Mouse (Mus musculus): Measurements from ENCODE around the gene Gls. TPM values are rescaled to one million over a fixed set of nuclear protein-coding genes. Genes with fewer than 3 reads are reported as not detected.

The Gls gene
- total RNA-seq, 2 experiments from 2014 or later = 402 to 406 TPM

DNA sequence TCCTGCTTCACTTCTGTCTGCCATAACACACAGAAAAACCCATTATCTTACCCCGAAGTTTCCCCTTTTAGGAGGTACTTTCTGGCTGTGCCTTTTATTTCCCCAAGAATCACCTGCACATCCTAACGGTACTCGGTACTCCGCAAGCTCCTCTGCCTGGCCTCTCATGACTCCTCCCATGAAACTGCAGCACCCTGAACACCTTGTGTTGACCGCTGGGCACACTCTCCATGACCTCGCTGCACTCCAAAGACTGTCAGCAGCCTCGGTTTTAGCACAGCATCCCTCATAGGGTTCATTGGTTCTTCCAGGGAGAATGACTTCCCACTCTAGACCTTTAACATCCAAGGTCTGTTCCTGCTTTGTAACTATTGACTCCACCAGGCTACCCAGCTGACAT lies 62.3 kb downstream of the Gls start:
- no peak for TF ChIP-seq CTCF (IDR thresholded peaks at IDR 0.05)
- Histone ChIP-seq H3K27ac (no peak overlapping the region; the same call in 1 of the 2 replicates), H3K4me3 (no peak overlapping the region)
- intact Hi-C loops (cut with DNase I) = no loop called here
- peak in 1 of 2 experiments; percentile 7 for DNase-seq (ENCODE audit: extremely low spot score in 1 of 2, low spot score in 2 of 2)

DNA sequence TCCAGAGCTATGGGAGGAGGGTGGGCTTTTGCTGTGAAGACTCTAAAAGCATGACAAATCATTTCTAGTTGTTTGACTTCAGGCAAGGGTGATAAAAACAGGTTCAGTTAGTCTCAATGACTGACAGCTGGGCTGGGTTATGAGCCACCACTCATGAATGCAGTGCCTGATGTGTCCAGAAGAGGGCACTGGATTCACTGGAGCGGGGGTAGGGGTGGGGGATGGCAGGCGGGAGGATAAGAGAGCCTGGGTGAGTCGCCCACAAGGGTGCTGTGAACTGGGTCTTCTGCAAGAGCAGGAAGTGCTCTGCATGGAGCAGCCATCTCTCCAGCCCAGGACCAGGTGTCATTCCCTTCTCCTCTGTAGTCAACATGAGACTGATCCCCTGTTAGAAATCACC lies 63.0 kb downstream of the Gls start:
- peak in 1 of 2 experiments; percentile 8 for DNase-seq (ENCODE audit: extremely low spot score in 1 of 2, low spot score in 2 of 2)
- peak; percentile 55 for TF ChIP-seq CTCF (IDR thresholded peaks at IDR 0.05)
- intact Hi-C loops (cut with DNase I) = no loop called here
- H3K27ac ChIP-seq = no peak overlapping the region
- H3K4me3 ChIP-seq = no peak overlapping the region

DNA sequence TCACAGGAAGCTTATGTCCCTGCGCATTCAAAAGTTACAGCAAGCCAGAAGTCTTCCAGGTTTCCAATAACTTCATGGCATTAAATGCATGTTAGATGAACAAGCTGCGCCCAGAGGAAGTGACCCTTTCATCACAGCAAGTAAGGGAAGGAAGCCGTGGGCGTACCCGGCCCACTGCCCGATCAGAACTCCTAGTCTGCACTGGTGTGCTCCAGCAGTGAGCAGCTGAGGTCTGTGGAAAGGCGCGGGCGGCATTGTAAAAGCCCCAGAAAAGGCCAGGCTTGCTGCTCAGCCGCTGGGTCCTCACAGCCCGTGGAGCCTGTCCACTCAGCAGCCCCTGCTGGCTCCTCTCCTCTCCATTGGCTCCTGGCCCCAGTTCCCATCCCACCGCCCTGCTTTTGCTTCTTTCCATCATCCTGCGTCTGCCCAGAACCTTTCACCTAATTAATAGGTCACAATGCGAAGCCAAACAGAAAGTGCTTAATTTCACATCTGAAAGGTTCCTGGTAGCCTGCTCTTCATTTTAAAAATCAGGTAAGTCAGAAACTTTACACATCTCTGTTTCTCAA lies 66.3 kb downstream of the Gls start:
- DNase-seq (ENCODE audit: extremely low spot score in 1 of 2, low spot score in 2 of 2) = peak in 1 of 2 experiments; percentile 11
- TF ChIP-seq CTCF (IDR thresholded peaks at IDR 0.05) = no peak
- Histone ChIP-seq H3K4me3 (no peak overlapping the region), H3K27ac (peak overlapping the region; percentile 32; the same call in 1 of the 2 replicates)
- intact Hi-C loops (cut with DNase I) = no loop called here

DNA sequence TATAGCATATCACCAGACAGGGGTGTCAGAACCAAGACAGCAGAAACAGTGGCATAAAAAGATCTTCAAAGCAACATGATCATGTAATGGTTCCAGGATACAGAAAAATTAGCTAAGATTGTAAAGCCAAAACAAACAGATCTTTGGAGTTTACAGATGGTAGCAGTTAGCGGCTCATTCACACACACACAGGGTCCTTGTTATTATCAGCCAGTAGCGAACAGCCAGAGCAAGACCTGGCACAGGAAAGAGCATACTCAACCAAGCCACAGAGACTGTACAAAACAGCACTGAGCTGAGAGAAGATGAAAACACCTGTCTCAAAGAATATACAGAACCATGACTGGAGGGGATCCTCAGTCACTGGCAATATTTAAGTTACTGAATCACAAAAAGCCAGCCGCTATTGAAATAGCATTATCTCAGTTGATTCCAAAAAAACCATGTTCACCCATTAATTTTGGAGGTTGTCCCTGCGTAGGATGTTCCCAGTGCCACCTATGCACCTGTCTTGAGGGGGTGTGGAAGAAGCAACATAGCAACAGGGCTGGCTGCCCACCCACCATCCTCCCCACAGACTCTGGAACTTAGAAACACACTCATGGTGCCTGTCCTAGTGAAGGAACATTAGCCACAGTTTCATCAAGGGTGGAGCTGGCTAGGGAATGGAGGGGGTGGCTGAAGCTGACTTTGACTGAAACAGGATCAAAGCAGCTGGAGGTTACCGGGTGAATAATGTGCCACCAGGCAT lies 69.2 kb downstream of the Gls start:
- no peak for DNase-seq (ENCODE audit: extremely low spot score in 1 of 2, low spot score in 2 of 2)
- H3K4me3 ChIP-seq = no peak overlapping the region
- intact Hi-C loops (cut with DNase I) = no loop called here
- TF ChIP-seq CTCF (IDR thresholded peaks at IDR 0.05) = no peak
- no peak overlapping the region for H3K27ac ChIP-seq

DNA sequence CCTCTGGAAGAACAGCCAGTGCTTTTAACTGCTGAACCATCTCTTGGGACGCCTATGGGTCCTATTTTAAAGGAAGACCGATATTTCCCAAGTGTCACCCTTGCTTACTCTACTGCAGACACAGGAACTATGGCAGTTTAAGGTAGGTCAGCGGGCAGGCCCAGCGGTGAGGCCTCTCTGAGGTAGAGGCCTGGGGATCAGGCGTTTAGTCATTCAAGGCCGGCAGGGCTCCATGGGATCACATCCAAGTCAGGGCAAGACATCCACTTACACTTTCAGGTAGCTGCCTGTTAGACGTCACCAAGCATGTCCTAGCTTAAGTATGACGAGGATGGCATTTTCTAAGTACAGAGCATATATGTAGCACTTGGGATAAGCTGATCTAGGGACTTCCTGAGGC lies 71.9 kb downstream of the Gls start:
- TF ChIP-seq CTCF (IDR thresholded peaks at IDR 0.05) = no peak
- Histone ChIP-seq H3K4me3 (no peak overlapping the region), H3K27ac (peak overlapping the region; percentile 11; the same call in 1 of the 2 replicates)
- intact Hi-C loops (cut with DNase I) = no loop called here
- no peak for DNase-seq (ENCODE audit: extremely low spot score in 1 of 2, low spot score in 2 of 2)

DNA sequence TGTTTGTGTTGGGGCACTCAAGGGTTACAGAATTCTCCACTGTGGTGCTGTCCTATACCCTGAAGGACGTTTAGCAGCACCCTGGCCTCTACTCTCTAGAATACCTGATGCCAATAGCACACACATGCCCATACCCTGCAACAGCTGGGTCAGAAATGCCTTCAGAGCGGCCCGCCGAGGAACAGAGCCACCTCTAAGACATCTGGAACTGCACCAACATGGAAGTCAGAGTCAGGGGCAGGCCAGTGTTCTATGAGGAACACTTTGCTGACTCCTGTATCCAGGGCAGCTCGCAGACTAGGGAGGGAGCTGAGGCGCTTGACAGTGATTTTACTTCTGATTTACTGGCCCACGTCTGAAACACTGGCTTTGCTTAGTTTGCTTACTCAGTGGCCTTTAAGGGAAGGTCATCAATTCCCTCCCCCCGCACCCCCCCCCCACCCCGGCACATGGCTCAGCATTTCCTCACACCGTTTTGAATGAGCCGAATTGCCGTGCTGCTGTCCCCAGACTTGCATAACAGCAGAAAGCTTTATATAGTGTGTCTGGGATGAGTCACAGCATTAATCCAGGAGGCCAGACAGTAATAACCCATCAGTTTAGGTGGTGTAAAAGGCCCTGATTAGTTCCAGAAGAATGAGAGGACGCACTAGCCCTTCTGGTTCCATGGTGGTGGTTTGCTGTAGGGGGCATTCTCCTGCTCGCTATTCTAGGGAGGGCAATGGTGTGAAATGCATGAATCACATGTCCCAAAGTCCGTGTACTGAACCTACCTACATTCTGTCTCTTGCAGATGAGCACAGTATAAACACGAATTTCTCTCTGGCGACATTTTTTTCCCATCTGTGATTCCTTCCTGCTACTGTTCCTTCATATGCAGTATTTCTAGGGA lies 74.3 kb downstream of the Gls start:
- no peak for DNase-seq (ENCODE audit: extremely low spot score in 1 of 2, low spot score in 2 of 2)
- H3K4me3 ChIP-seq = no peak overlapping the region
- intact Hi-C loops (cut with DNase I) = loop anchor here (10.0 kb wide), 1 partner anchor 306 kb away; no protein-coding TSS in a partner anchor
- no peak for TF ChIP-seq CTCF (IDR thresholded peaks at IDR 0.05)
- H3K27ac ChIP-seq = peak overlapping the region; percentile 81

DNA sequence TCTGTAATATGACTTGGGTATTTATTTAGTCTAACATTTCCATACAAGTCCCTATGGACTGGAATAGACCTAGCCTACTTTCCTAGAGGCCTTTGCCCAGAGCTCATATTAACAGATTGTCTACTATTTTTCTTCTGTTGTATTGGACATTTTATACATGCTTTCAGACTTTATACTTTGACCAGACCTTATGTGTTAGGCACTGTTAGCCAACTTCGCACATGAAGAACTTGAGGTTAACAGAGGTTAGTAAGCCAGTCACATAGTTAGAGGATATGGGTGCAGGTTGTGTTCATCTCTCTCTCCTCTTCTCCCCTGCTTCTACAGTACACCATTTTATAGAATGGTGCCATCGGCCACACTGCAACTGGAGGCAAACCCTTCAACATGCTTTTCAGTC lies 75.0 kb downstream of the Gls start:
- intact Hi-C loops (cut with DNase I) = loop anchor here (10.0 kb wide), 1 partner anchor 307 kb away; no protein-coding TSS in a partner anchor
- H3K4me3 ChIP-seq = no peak overlapping the region
- no peak for TF ChIP-seq CTCF (IDR thresholded peaks at IDR 0.05)
- no peak for DNase-seq (ENCODE audit: extremely low spot score in 1 of 2, low spot score in 2 of 2)
- peak overlapping the region; percentile 81; the same call in 1 of the 2 replicates for H3K27ac ChIP-seq

DNA sequence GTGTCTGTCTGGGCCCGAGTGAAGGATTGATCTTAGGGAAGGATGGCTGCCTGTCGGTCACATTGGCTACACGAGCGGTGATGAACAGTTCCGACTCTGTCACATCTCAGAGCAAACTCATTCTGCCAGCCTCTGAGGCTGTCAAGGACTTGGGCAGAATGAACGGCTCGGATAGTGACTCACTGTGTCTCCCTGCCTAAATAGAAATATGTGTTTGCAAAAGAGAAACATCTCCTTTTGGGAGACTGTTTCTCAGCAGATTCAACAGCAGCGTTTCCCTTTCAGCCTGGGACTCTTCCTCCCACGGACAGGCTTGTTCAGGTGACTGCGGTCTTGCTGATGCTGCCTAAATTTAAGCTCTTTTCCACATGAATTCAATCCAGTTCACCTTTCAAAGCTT lies 76.7 kb downstream of the Gls start:
- H3K4me3 ChIP-seq = no peak overlapping the region
- no peak for TF ChIP-seq CTCF (IDR thresholded peaks at IDR 0.05)
- H3K27ac ChIP-seq = peak overlapping the region; percentile 78
- DNase-seq (ENCODE audit: extremely low spot score in 1 of 2, low spot score in 2 of 2) = no peak
- intact Hi-C loops (cut with DNase I) = loop anchor here (10.0 kb wide), 1 partner anchor 308 kb away; no protein-coding TSS in a partner anchor

DNA sequence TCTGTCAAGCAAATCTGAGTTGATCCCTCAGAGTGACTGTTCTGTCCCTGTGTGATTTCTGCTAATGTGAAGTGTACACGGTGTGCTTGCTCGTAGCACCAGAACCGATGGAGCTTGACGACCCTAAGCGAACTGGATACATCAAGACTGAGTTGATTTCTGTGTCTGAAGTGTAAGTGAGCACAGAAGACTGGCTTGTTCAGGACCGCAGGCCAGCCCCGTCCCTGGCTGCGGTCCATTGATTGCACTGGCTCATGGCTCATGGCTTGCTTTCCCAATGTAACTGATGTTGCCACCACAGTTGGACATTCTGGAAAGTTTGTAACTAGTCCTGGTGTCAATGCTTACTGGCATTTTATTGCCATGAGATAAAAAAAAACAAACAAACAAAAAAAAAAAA lies 78.1 kb downstream of the Gls start:
- intact Hi-C loops (cut with DNase I) = loop anchor here (10.0 kb wide), 1 partner anchor 310 kb away; no protein-coding TSS in a partner anchor
- DNase-seq (ENCODE audit: extremely low spot score in 1 of 2, low spot score in 2 of 2) = no peak
- no peak overlapping the region for H3K4me3 ChIP-seq

DNA sequence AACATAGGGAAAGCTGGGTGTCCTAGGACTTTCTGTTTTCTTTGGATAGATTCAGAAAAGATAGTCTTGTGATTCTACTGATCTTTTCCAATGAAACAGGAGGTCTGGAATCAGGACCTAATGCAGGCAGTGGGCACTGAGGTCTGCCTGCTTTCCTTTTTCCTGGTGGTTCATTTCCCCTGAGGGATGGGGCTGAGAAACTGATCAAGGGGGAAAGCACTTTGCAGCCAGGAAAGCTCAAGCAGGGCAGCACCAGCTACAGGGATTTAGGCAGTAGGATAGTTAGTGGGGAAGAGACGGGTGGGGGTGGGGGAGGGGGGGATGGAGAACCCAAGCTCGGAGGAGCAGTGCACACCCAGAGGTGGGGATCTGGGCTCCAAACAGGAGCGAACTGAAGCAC lies 80.1 kb downstream of the Gls start:
- H3K27ac ChIP-seq = no peak overlapping the region
- no peak for TF ChIP-seq CTCF (IDR thresholded peaks at IDR 0.05)
- DNase-seq (ENCODE audit: extremely low spot score in 1 of 2, low spot score in 2 of 2) = no peak
- no peak overlapping the region for H3K4me3 ChIP-seq
- intact Hi-C loops (cut with DNase I) = loop anchor here (10.0 kb wide), 1 partner anchor 312 kb away; no protein-coding TSS in a partner anchor

More for the DNA sequence above, 78.1 kb downstream of the Gls start:
- H3K27ac ChIP-seq = no peak overlapping the region
- no peak for TF ChIP-seq CTCF (IDR thresholded peaks at IDR 0.05)

DNA sequence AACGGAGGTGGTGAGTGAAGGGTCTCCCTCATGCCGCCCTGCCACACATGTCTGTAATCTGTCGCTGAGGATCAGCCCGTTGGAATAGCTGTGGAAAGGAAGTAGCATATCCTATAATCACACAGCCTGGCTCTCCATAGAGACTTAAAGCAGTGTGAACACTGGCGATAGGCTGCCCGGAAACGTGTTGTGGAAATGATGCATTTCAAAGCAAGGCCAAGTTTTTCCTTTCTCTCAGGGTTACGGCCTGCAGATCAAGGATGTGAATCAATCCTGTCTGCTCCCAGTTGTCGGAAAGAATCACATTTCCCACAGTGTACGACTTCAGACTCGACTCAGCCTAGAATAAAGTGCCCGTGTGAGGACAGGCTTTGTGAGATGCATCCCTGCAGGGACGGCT lies 80.7 kb downstream of the Gls start:
- intact Hi-C loops (cut with DNase I) = loop anchor here (10.0 kb wide), 1 partner anchor 312 kb away; no protein-coding TSS in a partner anchor
- no peak for DNase-seq (ENCODE audit: extremely low spot score in 1 of 2, low spot score in 2 of 2)
- H3K4me3 ChIP-seq = no peak overlapping the region
- TF ChIP-seq CTCF (IDR thresholded peaks at IDR 0.05) = no peak
- H3K27ac ChIP-seq = no peak overlapping the region
